Mouse (Mus musculus): ENCODE data around the gene Pknox2. TPM values are rescaled to one million over a fixed set of nuclear protein-coding genes. Genes with fewer than 3 reads are reported as not detected.

Pknox2 gene
- polyA plus RNA-seq, 1 experiment from 2014 or later = 0.18 TPM

DNA sequence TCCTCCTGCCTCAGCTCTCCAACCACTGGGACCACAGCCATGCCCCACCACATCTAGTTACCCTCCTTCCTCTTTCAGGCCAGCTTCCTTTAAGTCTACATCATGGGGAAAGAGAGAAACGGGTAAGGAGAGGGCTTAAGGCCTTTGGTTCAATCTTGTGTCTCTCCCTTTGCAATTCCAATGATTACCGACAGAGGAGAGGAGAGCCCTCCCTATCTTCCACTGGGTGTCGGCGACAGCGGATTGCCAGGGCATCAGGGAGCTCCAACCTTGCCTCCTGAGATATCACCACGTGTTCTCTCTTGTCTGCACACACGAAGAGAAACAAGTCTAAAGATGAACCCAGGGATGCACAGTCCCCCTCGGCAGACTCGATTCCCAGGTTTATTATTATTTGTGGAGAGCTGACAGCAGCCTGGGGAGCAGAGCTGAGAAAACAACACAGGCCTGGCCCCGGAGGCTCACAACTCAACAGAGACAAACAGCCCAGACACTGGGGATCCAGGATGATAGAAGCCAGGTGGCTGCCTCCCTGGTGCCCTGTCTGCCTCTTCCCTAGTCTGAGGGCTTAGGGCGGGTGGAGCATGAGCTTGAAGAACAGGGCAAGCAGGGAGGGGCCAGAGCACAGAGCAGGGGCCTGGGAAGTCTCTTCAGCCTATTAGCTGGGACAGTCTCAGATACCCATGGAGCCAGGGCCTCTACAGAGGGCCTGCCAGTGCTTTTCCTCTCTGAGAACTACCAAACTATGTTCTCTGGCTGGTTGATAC, 170.4 kb downstream of the Pknox2 start:
- Histone ChIP-seq H3K36me3 (replicated peaks; ENCODE audit: insufficient read depth, low read length) (no peaks in the 10 kb centered on the region), H3K4me3 (ENCODE audit: low read depth, low read length) (no peak overlapping the region), H3K9me3 (ENCODE audit: low read length) (no peaks in the 10 kb centered on the region), H3K4me2 (ENCODE audit: low read depth, low read length) (no peak overlapping the region), H3K4me1 (ENCODE audit: insufficient read depth) (no peaks in the 10 kb centered on the region), H3K27ac (ENCODE audit: low read depth) (no peak overlapping the region), H3K27me3 (ENCODE audit: insufficient read depth, low read length) (no peaks in the 10 kb centered on the region), H3K9ac (replicated peaks) (no peak overlapping the region)
- TF ChIP-seq CTCF (IDR thresholded peaks at IDR 0.05; ENCODE audit: low read depth) (peak; percentile 35), EP300 (IDR thresholded peaks at IDR 0.05; ENCODE audit: low read depth) (no peak)
- DNase-seq (no peak), ATAC-seq (no peak)
- 43% methylated on average over 11 of the region's 11 CpGs for WGBS (ENCODE audit: insufficient replicate concordance)

DNA sequence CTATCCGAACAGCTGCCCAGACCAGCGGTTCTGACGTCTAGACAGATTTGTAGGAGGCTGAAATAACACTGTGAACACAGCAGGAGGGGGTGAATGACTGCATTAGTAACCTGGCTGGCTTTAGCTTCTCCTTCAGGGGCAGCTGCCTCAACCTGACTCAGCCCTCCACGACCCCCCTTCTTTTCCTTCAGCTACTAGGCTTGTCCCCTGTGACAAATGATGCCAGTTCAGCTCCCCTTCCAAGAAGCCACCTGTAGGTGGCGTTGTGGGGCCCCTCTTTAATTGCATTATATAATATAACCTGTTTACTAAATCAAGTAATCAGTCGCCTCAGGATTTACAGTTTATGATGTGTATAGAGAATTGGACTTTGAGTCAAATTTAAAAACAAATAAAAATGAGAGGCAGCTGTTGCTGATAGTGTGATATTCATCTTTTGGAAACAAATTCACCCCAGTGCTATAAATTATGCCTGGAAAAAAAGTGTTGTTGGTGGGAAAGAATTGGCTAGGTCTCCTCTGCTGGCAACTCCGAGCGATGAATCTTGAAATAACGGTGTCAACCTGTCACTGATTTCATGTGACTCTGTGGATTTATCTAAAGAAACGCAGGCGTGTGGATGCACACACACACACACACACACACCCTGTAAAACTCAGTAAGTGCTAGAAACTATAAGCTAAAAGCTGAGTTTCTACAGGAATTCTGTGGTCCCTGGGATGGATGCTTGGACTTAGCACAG, 173.6 kb downstream of the Pknox2 start:
- Histone ChIP-seq H3K4me3 (ENCODE audit: low read depth, low read length) (no peak overlapping the region), H3K4me1 (ENCODE audit: insufficient read depth) (no peaks in the 10 kb centered on the region), H3K9me3 (ENCODE audit: low read length) (no peaks in the 10 kb centered on the region), H3K27ac (ENCODE audit: low read depth) (no peak overlapping the region), H3K4me2 (ENCODE audit: low read depth, low read length) (no peak overlapping the region), H3K9ac (replicated peaks) (no peak overlapping the region), H3K36me3 (replicated peaks; ENCODE audit: insufficient read depth, low read length) (no peaks in the 10 kb centered on the region), H3K27me3 (ENCODE audit: insufficient read depth, low read length) (no peaks in the 10 kb centered on the region)
- WGBS (ENCODE audit: insufficient replicate concordance) = 67% methylated on average over 11 of the region's 11 CpGs
- no peak for TF ChIP-seq CTCF (IDR thresholded peaks at IDR 0.05; ENCODE audit: low read depth)
- no peak for TF ChIP-seq EP300 (IDR thresholded peaks at IDR 0.05; ENCODE audit: low read depth)
- ATAC-seq (no peak), DNase-seq (no peak)

DNA sequence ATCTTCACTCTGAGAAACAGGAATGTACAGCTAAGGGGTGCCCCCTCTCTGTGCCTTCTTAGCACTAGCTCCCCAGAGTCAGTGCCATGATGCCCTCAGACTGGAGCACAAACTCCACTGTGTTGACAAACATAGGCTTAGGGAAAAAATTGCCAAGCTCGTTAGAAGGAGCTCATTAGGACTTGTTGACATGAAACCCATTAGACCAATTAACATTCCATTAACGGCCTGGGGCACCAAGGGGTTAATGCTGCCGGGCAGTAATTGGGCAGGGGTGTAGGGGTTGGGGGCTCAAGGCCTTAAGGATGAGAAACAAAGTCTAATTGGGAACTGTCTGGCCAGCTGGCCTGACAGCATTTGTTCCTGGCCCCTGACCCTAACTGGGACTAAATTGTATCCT, 175.1 kb downstream of the Pknox2 start:
- Histone ChIP-seq H3K9ac (replicated peaks) (no peak overlapping the region), H3K9me3 (ENCODE audit: low read length) (no peaks in the 10 kb centered on the region), H3K27me3 (ENCODE audit: insufficient read depth, low read length) (no peaks in the 10 kb centered on the region), H3K27ac (ENCODE audit: low read depth) (no peak overlapping the region), H3K4me3 (ENCODE audit: low read depth, low read length) (no peak overlapping the region), H3K36me3 (replicated peaks; ENCODE audit: insufficient read depth, low read length) (no peaks in the 10 kb centered on the region), H3K4me2 (ENCODE audit: low read depth, low read length) (no peak overlapping the region), H3K4me1 (ENCODE audit: insufficient read depth) (no peaks in the 10 kb centered on the region)
- no peak for DNase-seq
- ATAC-seq = no peak
- no peak for TF ChIP-seq CTCF (IDR thresholded peaks at IDR 0.05; ENCODE audit: low read depth)
- TF ChIP-seq EP300 (IDR thresholded peaks at IDR 0.05; ENCODE audit: low read depth) = no peak
- 46% methylated on average over 3 of the region's 3 CpGs for WGBS (ENCODE audit: insufficient replicate concordance)

DNA sequence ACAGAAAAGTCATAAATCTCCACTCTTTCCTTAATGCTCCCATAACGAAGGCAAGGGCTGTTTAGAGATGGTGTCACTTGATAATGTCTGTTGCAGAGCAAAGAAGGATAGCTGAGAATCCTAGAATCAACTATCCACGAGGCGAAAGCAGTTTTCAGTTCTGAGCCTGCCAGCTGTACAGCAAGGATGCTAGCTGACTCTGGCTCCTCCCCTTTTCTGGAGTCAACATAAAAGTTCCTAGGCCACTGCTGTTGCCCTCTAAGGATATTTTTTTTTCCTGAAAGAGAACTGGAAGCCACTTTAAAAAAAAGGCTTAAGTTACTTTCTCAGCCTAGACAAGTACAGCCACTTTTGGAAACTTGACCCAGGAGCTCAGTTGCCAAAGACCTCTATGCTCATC, 176.1 kb downstream of the Pknox2 start:
- H3K4me3 ChIP-seq (ENCODE audit: low read depth, low read length) = no peak overlapping the region
- H3K27ac ChIP-seq (ENCODE audit: low read depth) = no peak overlapping the region
- TF ChIP-seq EP300 (IDR thresholded peaks at IDR 0.05; ENCODE audit: low read depth) = no peak
- no peak for TF ChIP-seq CTCF (IDR thresholded peaks at IDR 0.05; ENCODE audit: low read depth)
- H3K9me3 ChIP-seq (ENCODE audit: low read length) = no peaks in the 10 kb centered on the region
- H3K27me3 ChIP-seq (ENCODE audit: insufficient read depth, low read length) = no peaks in the 10 kb centered on the region
- no peak overlapping the region for H3K9ac ChIP-seq (replicated peaks)
- no peaks in the 10 kb centered on the region for H3K36me3 ChIP-seq (replicated peaks; ENCODE audit: insufficient read depth, low read length)
- H3K4me1 ChIP-seq (ENCODE audit: insufficient read depth) = no peaks in the 10 kb centered on the region
- DNase-seq (no peak), ATAC-seq (no peak)
- 22% methylated on average over 3 of the region's 3 CpGs for WGBS (ENCODE audit: insufficient replicate concordance)
- no peak overlapping the region for H3K4me2 ChIP-seq (ENCODE audit: low read depth, low read length)

DNA sequence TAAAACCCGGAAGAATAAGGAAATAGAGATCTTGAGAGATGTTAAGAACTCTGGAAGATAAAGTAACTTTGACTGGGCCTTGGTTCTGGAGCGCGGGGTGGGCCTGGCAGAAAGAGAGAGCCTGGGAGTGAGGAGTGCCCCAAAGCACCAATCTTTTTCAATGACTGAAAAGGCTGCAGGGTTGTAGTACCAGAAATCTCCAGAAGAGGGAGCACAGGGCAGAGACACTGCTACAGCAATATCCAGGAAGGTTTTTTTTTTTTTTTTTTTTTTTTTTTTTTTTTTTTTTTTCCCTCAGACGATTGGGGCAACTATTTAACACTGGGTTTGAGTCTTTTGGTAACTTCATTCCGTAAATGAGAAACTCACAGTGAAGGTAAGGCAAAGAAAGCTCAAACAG, 176.6 kb downstream of the Pknox2 start:
- H3K4me3 ChIP-seq (ENCODE audit: low read depth, low read length) = no peak overlapping the region
- H3K9ac ChIP-seq (replicated peaks) = no peak overlapping the region
- ATAC-seq = no peak
- WGBS (ENCODE audit: insufficient replicate concordance) = 8% methylated on average over 5 of the region's 5 CpGs
- H3K4me2 ChIP-seq (ENCODE audit: low read depth, low read length) = no peak overlapping the region
- TF ChIP-seq CTCF (IDR thresholded peaks at IDR 0.05; ENCODE audit: low read depth) (peak; percentile 77), EP300 (IDR thresholded peaks at IDR 0.05; ENCODE audit: low read depth) (no peak)
- no peaks in the 10 kb centered on the region for H3K9me3 ChIP-seq (ENCODE audit: low read length)
- no peaks in the 10 kb centered on the region for H3K4me1 ChIP-seq (ENCODE audit: insufficient read depth)
- peak; percentile 75 for DNase-seq
- no peaks in the 10 kb centered on the region for H3K27me3 ChIP-seq (ENCODE audit: insufficient read depth, low read length)
- H3K36me3 ChIP-seq (replicated peaks; ENCODE audit: insufficient read depth, low read length) = no peaks in the 10 kb centered on the region
- no peak overlapping the region for H3K27ac ChIP-seq (ENCODE audit: low read depth)

DNA sequence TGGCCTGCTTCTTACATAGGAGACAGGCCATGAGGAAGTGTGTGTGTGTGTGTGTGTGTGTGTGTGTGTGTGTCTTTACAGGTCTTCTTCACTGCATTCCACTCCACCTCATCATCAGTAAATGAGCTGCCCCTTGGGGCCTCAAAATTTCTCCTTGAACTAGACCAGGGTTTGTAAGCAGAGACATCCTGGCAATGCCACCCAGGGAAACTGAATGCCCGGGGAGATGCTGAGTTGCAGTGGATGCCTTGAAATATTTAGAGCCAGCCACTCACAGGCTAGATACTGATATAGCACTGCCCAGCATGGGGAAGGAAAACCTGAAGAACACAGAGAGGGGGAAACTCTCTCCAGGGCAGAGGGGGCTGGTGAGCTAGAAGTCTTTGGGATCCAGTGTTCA, 178.1 kb downstream of the Pknox2 start:
- Histone ChIP-seq H3K27me3 (ENCODE audit: insufficient read depth, low read length) (no peaks in the 10 kb centered on the region), H3K36me3 (replicated peaks; ENCODE audit: insufficient read depth, low read length) (no peaks in the 10 kb centered on the region), H3K4me2 (ENCODE audit: low read depth, low read length) (no peak overlapping the region), H3K4me3 (ENCODE audit: low read depth, low read length) (no peak overlapping the region), H3K9ac (replicated peaks) (no peak overlapping the region), H3K27ac (ENCODE audit: low read depth) (no peak overlapping the region), H3K9me3 (ENCODE audit: low read length) (no peaks in the 10 kb centered on the region), H3K4me1 (ENCODE audit: insufficient read depth) (no peaks in the 10 kb centered on the region)
- 75% methylated on average over 1 of the region's 1 CpGs for WGBS (ENCODE audit: insufficient replicate concordance)
- no peak for DNase-seq
- TF ChIP-seq EP300 (IDR thresholded peaks at IDR 0.05; ENCODE audit: low read depth) = no peak
- no peak for TF ChIP-seq CTCF (IDR thresholded peaks at IDR 0.05; ENCODE audit: low read depth)
- ATAC-seq = no peak

Measured in liver, postnatal 0 days (tissue).